Mouse (Mus musculus): ENCODE measurements around the gene Strap.

GRCm38 (mm10) chr6:137775159-137775558 lies 40.3 kb downstream of the Strap start:
- TF ChIP-seq CTCF (IDR thresholded peaks at IDR 0.05; ENCODE audit: borderline replicate concordance, insufficient read depth, low read length) (no peak), POLR2A (IDR thresholded peaks at IDR 0.05; ENCODE audit: low read depth, low read length) (no peak)

Measured in embryonic fibroblast, embryonic 13.5 days (primary cell).